Mouse (Mus musculus) spleen, adult 2 months (tissue): ENCODE results near the gene Col6a4.

Experiments used
- CTCF ChIP-seq: fragments of 200-500 bp; IDR thresholded peaks from 2 replicates; pipeline ENCODE4 v1.5.1; 2011; ENCODE audit warnings: mild to moderate bottlenecking, inconsistent platforms; ENCODE audit not compliant: insufficient read depth, insufficient read length, insufficient replicate concordance; ENCODE audit errors: extremely low read depth
- POLR2A ChIP-seq: fragments of 200-500 bp; IDR thresholded peaks from 2 replicates; pipeline ENCODE4 v1.6.1; 2011; ENCODE audit warnings: low read depth, low read length, inconsistent platforms

DNA sequence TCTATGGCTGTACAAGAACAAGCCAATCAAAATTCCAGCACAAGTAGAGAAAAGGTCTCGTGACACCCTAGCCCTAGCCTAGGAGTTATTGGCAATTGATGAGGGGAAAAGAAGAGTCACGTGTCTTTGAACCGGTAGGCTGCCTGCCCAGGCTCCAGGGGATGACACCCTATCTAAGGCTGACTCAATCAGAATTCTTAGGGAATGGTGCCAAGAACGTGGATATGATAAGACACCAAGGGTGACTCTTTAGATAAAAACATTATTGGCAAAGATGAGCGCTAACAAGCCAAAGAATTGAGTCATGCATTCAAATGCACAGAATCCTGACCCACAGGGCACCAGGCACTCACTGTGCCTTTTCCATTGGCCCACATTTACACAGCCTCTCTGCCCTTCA is 125.7 kb downstream of the Col6a4 start:
- TF ChIP-seq CTCF (no peak), POLR2A (no peak)
